Mouse (Mus musculus) forebrain, embryonic 16.5 days (tissue): Measurements from ENCODE around the gene Nars2. TPM values are rescaled to one million over a fixed set of nuclear protein-coding genes. Genes with fewer than 3 reads are reported as not detected.
"Not testable (repeated sequence)": the region's sequence is repeated elsewhere in the genome, so short reads cannot be mapped to it uniquely, and the experiment has no call there.

Experiments
- ATAC-seq: fragments of 200-750 bp; cut with Nextera tagmentation; 2 replicates; pipeline ENCODE4 v1.8.0; 2017; ENCODE audit warnings: mild to moderate bottlenecking, moderate library complexity
- H3K27ac ChIP-seq: fragments of 300-500 bp; sonication (generic); 2 replicates; pipeline ENCODE4 v1.5.1; 2014; ENCODE audit warnings: low read length, control low read depth
- H3K27me3 ChIP-seq: fragments of 300-500 bp; sonication (generic); replicated peaks from 2 replicates; pipeline ENCODE4 v1.6.1; 2014; ENCODE audit warnings: low read length; ENCODE audit not compliant: control insufficient read depth, insufficient read depth
- H3K36me3 ChIP-seq: fragments of 300-500 bp; sonication (generic); 2 replicates; pipeline ENCODE4 v1.6.1; 2014; ENCODE audit not compliant: control insufficient read depth, insufficient read depth
- H3K4me1 ChIP-seq: fragments of 300-500 bp; sonication (generic); replicated peaks from 2 replicates; pipeline ENCODE4 v1.6.1; 2014; ENCODE audit warnings: low read length; ENCODE audit not compliant: control insufficient read depth, insufficient read depth
- H3K4me2 ChIP-seq: fragments of 300-500 bp; sonication (generic); 2 replicates; pipeline ENCODE4 v1.6.1; 2014; ENCODE audit warnings: mild to moderate bottlenecking, low read length, control low read depth
- H3K4me3 ChIP-seq: fragments of 300-500 bp; sonication (generic); replicated peaks from 2 replicates; pipeline ENCODE4 v1.5.1; 2014; ENCODE audit warnings: mild to moderate bottlenecking, low read length, control low read depth
- H3K9ac ChIP-seq: fragments of 300-500 bp; sonication (generic); replicated peaks from 2 replicates; pipeline ENCODE4 v1.6.1; 2014; ENCODE audit warnings: low read depth, low read length, control low read depth
- H3K9me3 ChIP-seq: fragments of 300-500 bp; sonication (generic); 2 replicates; pipeline ENCODE4 v1.6.1; 2016; ENCODE audit warnings: low read length; ENCODE audit not compliant: control insufficient read depth
- WGBS: fragments of 180-500 bp; shearing (Covaris S2); extraction: QIAGEN DNeasy Blood & Tissue Kit; methylation state at CpG from one replicate; pipeline ENCODE4 v1.1.7; 2014; 5-methylcytosine and 5-hydroxymethylcytosine counted together
- polyA plus RNA-seq: library from polyadenylated mRNA; unstranded; fragments of >200 nt; fragmentation: Nextera tagmentation; extraction: Ambion mirVana; gene quantifications from 2 replicates; pipeline ENCODE4 v1.2.1, GENCODE M21; 2015

Nars2 gene
- polyA plus RNA-seq, 1 experiment from 2014 or later, result 22.2 TPM

- Histone ChIP-seq H3K4me1 (peaks cover 9% of the 10 kb centered on the region), H3K27me3 (no peaks in the 10 kb centered on the region), H3K27ac (no peak overlapping the region), H3K36me3 (peaks cover 6% of the 10 kb centered on the region; the same call in 1 of the 2 replicates), H3K9ac (no peak overlapping the region), H3K4me3 (no peak overlapping the region), H3K4me2 (no peak overlapping the region), H3K9me3 (no peaks in the 10 kb centered on the region)
- WGBS, result 72% methylated on average over 5 of the region's 5 CpGs
- no peak for ATAC-seq
Measured at GRCm38 (mm10) chr7:96909856-96910255, 41.4 kb upstream of the Nars2 start.

- ATAC-seq, result no peak
- Histone ChIP-seq H3K27me3 (no peaks in the 10 kb centered on the region), H3K4me1 (peaks cover 7% of the 10 kb centered on the region; the same call in 1 of the 2 replicates), H3K9ac (no peak overlapping the region), H3K27ac (no peak overlapping the region), H3K36me3 (peaks cover 6% of the 10 kb centered on the region; the same call in 1 of the 2 replicates), H3K4me2 (no peak overlapping the region), H3K9me3 (no peaks in the 10 kb centered on the region), H3K4me3 (no peak overlapping the region)
- 85% methylated on average over 12 of the region's 12 CpGs for WGBS
Measured at GRCm38 (mm10) chr7:96910310-96910960, 40.9 kb upstream of the Nars2 start.

- H3K27me3 ChIP-seq, result no peaks in the 10 kb centered on the region
- H3K9ac ChIP-seq, result no peak overlapping the region
- H3K27ac ChIP-seq, result no peak overlapping the region
- ATAC-seq, result peak; percentile 64
- H3K4me1 ChIP-seq, result 0 out of 2 replicates have a peak, but pooled peaks cover 2% of the 10 kb centered on the region
- no peaks in the 10 kb centered on the region for H3K36me3 ChIP-seq
- H3K4me3 ChIP-seq, result no peak overlapping the region
- H3K4me2 ChIP-seq, result no peak overlapping the region
- WGBS, result 10% methylated on average over 6 of the region's 6 CpGs
- no peaks in the 10 kb centered on the region for H3K9me3 ChIP-seq
Measured at GRCm38 (mm10) chr7:96914031-96914430, 37.3 kb upstream of the Nars2 start.

- ATAC-seq, result peak; percentile 53
- WGBS, result 2% methylated on average over 2 of the region's 2 CpGs
- H3K4me1 ChIP-seq, result 0 out of 2 replicates have a peak, but pooled peaks cover 2% of the 10 kb centered on the region
Measured at GRCm38 (mm10) chr7:96915452-96916105, 35.7 kb upstream of the Nars2 start.

GRCm38 (mm10) chr7:96920447-96921095 is 30.7 kb upstream of the Nars2 start:
- Histone ChIP-seq H3K27ac (no peak overlapping the region), H3K27me3 (no peaks in the 10 kb centered on the region), H3K9me3 (no peaks in the 10 kb centered on the region), H3K4me1 (no peaks in the 10 kb centered on the region), H3K36me3 (no peaks in the 10 kb centered on the region), H3K9ac (no peak overlapping the region), H3K4me3 (no peak overlapping the region), H3K4me2 (no peak overlapping the region)
- peak; percentile 59 for ATAC-seq
- 30% methylated on average over 7 of the region's 7 CpGs for WGBS

More at GRCm38 (mm10) chr7:96915452-96916105, 35.7 kb upstream of the Nars2 start:
- Histone ChIP-seq H3K9me3 (no peaks in the 10 kb centered on the region), H3K4me2 (no peak overlapping the region), H3K4me3 (no peak overlapping the region), H3K9ac (no peak overlapping the region), H3K27me3 (no peaks in the 10 kb centered on the region), H3K27ac (no peak overlapping the region), H3K36me3 (no peaks in the 10 kb centered on the region)

GRCm38 (mm10) chr7:96922927-96923326 is 28.4 kb upstream of the Nars2 start:
- no peak overlapping the region for H3K4me2 ChIP-seq
- no peaks in the 10 kb centered on the region for H3K4me1 ChIP-seq
- no peak for ATAC-seq
- no peaks in the 10 kb centered on the region for H3K36me3 ChIP-seq
- no peak overlapping the region for H3K9ac ChIP-seq
- H3K4me3 ChIP-seq, result no peak overlapping the region
- H3K9me3 ChIP-seq, result no peaks in the 10 kb centered on the region
- WGBS, result 95% methylated on average over 2 of the region's 2 CpGs
- no peak overlapping the region for H3K27ac ChIP-seq
- no peaks in the 10 kb centered on the region for H3K27me3 ChIP-seq

- Histone ChIP-seq H3K27ac (no peak overlapping the region), H3K36me3 (no peaks in the 10 kb centered on the region), H3K4me1 (no peaks in the 10 kb centered on the region), H3K27me3 (no peaks in the 10 kb centered on the region), H3K9me3 (no peaks in the 10 kb centered on the region), H3K4me3 (no peak overlapping the region), H3K4me2 (no peak overlapping the region), H3K9ac (no peak overlapping the region)
- WGBS, result 13% methylated on average over 5 of the region's 5 CpGs
- no peak for ATAC-seq
Measured at GRCm38 (mm10) chr7:96943715-96944377, 7.5 kb upstream of the Nars2 start.

GRCm38 (mm10) chr7:96946501-96946900 is 4.8 kb upstream of the Nars2 start:
- H3K9ac ChIP-seq, H3K9me3 ChIP-seq, H3K4me2 ChIP-seq, H3K27me3 ChIP-seq, H3K4me1 ChIP-seq, H3K27ac ChIP-seq, H3K4me3 ChIP-seq, ATAC-seq, H3K36me3 ChIP-seq: not testable (repeated sequence)
- WGBS, result 91% methylated on average over 8 of the region's 8 CpGs

- Histone ChIP-seq H3K4me3 (peak overlapping the region; percentile 68), H3K4me2 (peak overlapping the region; percentile 61), H3K27me3 (no peaks in the 10 kb centered on the region), H3K9me3 (no peaks in the 10 kb centered on the region), H3K4me1 (peaks cover 9% of the 10 kb centered on the region), H3K9ac (no peak overlapping the region), H3K36me3 (no peaks in the 10 kb centered on the region), H3K27ac (no peak overlapping the region; the same call in 1 of the 2 replicates)
- WGBS, result 34% methylated on average over 5 of the region's 5 CpGs
- ATAC-seq, result no peak
Measured at GRCm38 (mm10) chr7:96952094-96952493, 789 bp downstream of the Nars2 start.
